Mouse (Mus musculus): ENCODE data around the gene Pde10a. TPM values are rescaled to one million over a fixed set of nuclear protein-coding genes. Genes with fewer than 3 reads are reported as not detected.
"Not testable (repeated sequence)": the region's sequence is repeated elsewhere in the genome, so short reads cannot be mapped to it uniquely, and the experiment has no call there.

The Pde10a gene
- total RNA-seq, 2 experiments from 2014 or later = 55.2 to 64.0 TPM

DNA sequence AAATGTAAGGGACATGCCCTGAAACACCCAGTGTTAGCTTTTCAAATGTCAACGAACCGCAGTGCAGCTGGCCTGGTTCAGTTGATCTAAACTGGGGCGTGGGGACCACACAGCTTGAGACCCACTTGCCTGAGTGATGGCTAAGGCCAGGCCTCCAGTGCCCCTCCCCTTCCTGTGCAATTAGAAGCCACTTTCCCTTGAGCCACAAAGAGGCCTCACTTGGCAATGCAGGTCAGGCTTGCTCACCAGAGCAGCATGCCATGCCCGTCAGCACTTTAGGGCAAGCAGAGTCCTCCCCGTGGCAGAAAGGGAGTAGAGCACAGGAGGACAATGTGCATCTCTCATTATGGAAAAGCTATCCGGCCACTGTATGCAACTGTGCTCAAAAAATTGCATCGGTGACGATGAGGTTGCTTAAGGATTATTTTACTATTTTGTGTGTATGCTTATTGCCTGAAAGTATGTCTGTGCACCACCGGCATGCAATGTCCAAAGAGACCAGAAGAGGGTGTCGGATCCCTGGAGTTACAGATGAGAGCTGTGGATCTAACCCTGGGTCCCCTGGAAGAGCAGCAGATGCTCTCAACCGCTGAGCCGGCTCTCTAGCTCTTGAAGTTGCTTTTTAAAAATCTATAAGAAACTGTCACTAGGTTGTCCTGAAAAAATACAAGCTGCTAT is 114.7 kb downstream of the Pde10a start:
- DNase-seq (ENCODE audit: extremely low spot score in 1 of 2, low spot score in 1 of 2) = peak in 1 of 2 experiments; percentile 33

GRCm38 (mm10) chr17:8640741-8641480 is 115.7 kb downstream of the Pde10a start:
- no peak for DNase-seq (ENCODE audit: extremely low spot score in 1 of 2, low spot score in 1 of 2)

DNA sequence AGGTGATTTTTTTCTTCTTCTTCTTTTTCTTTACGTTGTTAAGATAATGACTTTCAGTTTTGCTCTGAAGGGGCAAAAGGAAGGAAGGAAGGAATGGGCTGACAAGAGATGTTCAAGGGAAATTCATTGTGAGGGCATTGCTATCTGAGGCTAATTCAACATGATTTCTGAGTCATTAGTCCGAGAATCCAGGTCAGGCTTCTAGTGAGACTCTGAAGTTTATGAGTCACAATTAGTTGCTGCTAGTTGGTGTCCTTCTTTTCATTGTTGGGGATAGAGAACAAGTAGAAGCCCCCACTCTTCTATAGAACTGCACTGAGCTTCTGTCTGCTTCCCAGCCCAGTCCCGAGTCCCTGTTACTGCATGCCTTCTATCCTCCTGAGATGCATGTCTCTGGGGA is 116.3 kb downstream of the Pde10a start:
- DNase-seq (ENCODE audit: extremely low spot score in 1 of 2, low spot score in 1 of 2) = no peak

DNA sequence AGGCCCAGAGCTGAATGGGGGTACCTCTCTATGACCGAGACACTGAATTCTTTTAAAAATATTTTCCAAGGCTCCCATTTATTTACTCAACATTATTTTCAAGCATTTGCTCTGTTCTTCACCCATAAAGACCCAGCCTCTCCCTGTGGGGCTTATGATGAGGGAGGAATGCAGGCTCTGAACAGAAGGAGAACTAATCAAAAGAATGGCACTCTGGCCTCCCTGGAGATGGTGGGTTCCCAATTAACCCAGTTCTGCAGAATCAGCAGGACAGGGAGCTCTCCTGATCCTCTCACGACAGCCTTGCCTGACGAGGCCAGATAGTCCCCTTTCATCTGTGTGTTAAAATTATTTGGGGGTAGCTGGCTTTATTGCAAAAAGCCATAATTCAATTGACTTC is 117.2 kb downstream of the Pde10a start:
- DNase-seq (ENCODE audit: extremely low spot score in 1 of 2, low spot score in 1 of 2) = no peak

- no peak for DNase-seq (ENCODE audit: extremely low spot score in 1 of 2, low spot score in 1 of 2)
These were observed 122.2 kb downstream of the Pde10a start for GRCm38 (mm10) chr17:8647372-8647871.

DNA sequence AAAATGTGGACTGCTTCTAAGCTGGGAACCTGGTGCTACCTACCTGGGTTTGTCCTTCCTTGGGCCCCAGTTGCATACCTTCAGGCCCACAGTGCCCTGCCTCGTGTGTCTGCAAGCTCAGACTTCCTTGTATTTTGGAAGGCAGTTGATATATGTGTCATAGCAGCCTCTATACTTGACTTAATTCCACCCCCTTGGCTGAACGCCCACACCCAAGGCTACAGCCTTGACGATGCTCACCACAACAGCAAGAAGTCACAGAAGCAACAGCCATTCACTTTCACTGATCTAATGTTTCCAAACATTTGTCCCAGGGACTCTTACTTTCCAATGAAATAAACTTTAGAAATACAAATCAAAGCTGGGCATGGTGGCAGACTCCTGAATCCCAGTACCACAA is 123.1 kb downstream of the Pde10a start:
- DNase-seq (ENCODE audit: extremely low spot score in 1 of 2, low spot score in 1 of 2) = no peak

GRCm38 (mm10) chr17:8652681-8653262 is 127.6 kb downstream of the Pde10a start:
- DNase-seq (ENCODE audit: extremely low spot score in 1 of 2, low spot score in 1 of 2) = no peak

DNA sequence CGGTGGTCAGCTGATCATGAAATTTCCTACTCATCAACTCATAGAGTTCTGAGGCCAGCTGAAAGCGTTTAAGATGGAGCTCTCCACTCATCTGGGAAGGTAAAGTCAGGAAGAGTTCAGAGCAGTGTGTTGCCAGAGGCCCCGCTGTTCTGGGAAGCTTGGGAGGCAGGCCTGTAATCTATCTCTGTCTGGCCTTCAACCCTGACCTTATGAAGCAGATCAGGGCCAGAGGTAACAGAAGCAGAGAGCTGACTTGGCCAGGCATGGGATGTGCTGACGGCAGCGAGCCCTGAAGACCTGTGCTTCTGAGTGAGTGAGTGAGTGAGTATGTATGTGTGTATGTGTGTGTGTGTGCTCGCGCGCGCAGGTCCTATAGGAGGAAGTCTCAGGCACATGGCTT is 132.5 kb downstream of the Pde10a start:
- no peak for DNase-seq (ENCODE audit: extremely low spot score in 1 of 2, low spot score in 1 of 2)

- no peak for DNase-seq (ENCODE audit: extremely low spot score in 1 of 2, low spot score in 1 of 2)
These were observed 133.7 kb downstream of the Pde10a start for GRCm38 (mm10) chr17:8658751-8659454.

DNA sequence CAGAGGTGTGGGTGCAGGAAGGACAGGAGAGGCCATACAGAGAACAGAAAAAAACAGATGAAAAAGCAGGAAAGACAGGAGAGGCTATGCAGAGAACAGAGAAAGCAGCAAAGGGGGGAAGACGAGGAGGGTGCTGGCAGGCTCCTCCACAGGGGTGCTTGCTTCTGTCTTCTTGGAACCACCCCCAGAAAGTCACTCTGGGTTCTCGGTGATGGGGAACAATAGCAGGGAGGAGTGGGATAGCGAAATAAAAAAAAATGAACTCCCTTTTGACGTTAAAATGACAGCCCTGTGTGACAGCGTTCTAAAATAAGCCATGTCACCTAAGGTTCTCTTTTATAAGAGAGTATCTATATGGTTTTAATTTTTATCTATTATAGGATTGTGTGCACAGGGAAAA is 141.7 kb downstream of the Pde10a start:
- no peak for DNase-seq (ENCODE audit: extremely low spot score in 1 of 2, low spot score in 1 of 2)

DNA sequence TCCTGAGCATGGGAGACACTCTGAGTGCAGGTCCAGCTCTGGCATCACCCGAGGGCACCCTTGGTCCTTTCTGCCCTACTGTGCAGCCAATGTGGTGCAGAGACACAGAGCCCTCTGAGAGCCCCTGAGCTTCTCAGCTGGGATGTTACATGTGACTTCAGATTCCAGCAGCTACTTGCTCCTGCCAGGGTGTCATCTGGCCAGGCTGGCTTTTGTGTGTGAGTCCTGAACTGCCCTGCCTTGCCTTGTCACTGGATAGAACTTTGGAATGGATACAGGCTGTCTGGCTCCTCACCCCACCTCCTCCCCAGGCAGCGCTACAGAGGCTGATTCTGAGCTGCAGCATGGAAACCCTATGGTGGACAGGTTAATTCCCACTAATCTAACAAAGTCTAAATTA is 149.5 kb downstream of the Pde10a start:
- DNase-seq (ENCODE audit: extremely low spot score in 1 of 2, low spot score in 1 of 2) = no peak

DNA sequence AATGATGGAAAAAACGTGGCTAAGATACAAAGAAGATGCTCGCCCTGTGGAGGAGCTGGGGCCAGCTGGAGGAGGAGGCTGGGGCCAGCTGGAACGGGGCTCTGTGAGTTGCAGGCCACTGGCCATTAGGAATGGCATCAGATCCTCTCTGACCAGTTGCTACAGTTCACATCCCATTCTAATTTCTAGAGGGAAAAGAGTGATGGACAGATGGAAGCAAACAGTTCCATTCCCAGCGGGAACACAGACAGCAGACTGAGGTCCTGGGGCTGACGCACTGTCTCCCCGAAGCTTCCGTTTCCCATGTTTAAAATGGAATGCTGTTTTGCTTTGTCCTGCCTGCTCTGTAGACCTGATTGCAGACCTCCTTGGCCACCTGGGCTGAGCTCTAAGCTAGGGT is 161.2 kb downstream of the Pde10a start:
- DNase-seq (ENCODE audit: extremely low spot score in 1 of 2, low spot score in 1 of 2) = no peak

- no peak for DNase-seq (ENCODE audit: extremely low spot score in 1 of 2, low spot score in 1 of 2)
These were observed 162.9 kb downstream of the Pde10a start for GRCm38 (mm10) chr17:8688096-8688495.

GRCm38 (mm10) chr17:8698265-8698664 is 173.1 kb downstream of the Pde10a start:
- DNase-seq (ENCODE audit: extremely low spot score in 1 of 2, low spot score in 1 of 2) = no peak

DNA sequence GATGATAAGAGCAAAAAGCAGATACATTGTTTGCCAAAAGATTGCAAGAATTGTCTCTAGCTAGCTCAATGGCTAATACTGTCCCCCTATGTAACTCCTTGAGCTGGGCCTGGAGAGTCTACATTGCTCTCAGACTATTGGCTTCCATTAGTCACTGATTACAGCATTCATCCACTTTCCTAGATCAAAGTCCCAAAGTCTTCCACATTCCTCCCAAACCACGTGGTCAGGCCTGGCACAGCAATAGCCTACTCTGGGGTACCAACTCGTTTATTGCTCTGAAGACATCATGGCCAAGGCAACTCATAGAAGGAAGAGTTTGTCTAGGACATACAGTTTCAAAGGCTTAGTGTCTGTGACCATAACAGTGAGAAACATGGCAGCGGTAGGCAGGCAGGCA is 173.6 kb downstream of the Pde10a start:
- DNase-seq (ENCODE audit: extremely low spot score in 1 of 2, low spot score in 1 of 2) = no peak

GRCm38 (mm10) chr17:8701096-8701495 is 175.9 kb downstream of the Pde10a start:
- no peak for DNase-seq (ENCODE audit: extremely low spot score in 1 of 2, low spot score in 1 of 2)

DNA sequence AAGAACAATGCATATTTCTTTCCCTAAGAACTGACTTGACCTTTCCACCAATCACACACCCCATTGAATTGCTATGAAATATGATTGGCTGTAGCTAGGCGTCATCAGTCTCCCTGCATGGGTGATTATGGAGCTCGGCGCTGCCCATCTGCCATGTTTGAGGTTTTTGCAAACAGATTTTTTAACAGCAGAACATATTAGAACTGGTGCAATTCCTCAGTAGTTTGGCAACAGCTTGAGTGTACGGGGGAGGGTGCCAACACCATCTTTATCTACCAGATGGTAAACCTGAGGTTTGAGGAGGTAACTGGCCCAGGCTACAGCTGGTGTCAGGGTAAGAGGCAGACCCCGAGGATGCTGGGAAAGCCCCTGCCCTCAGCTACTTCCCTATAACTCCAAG is 177.3 kb downstream of the Pde10a start:
- peak; percentile 51 to 52 for DNase-seq (ENCODE audit: extremely low spot score in 1 of 2, low spot score in 1 of 2)

GRCm38 (mm10) chr17:8708006-8708405 is 182.8 kb downstream of the Pde10a start:
- DNase-seq (ENCODE audit: extremely low spot score in 1 of 2, low spot score in 1 of 2) = no peak

DNA sequence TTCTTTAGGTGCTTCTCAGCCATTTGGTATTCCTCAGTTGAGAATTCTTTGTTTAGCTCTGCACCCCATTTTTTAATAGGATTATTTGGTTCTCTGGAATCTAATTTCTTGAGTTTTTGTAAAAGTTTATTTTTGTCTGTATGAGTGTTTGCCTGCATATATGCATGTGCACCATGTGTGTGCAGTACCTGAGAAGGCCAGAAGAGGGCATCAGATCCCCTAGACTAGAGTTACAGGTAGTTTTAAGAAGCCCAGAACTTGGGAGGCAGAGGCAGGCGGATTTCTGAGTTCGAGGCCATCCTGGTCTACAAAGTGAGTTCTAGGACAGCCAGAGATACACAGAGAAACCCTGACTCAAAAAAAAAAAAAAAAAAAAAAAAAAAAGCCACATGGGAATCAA is 187.6 kb downstream of the Pde10a start:
- not testable (repeated sequence) for DNase-seq (ENCODE audit: extremely low spot score in 1 of 2, low spot score in 1 of 2)

GRCm38 (mm10) chr17:8720961-8721360 is 195.8 kb downstream of the Pde10a start:
- DNase-seq (ENCODE audit: extremely low spot score in 1 of 2, low spot score in 1 of 2) = no peak

- no peak for DNase-seq (ENCODE audit: extremely low spot score in 1 of 2, low spot score in 1 of 2)
These were observed 199.3 kb downstream of the Pde10a start for GRCm38 (mm10) chr17:8724464-8724974.
